Mouse (Mus musculus) liver, embryonic 14.5 days (tissue): Measurements from ENCODE around the gene Arrdc5.

ENCODE experiments used
- CTCF ChIP-seq: IDR thresholded peaks from 2 replicates; pipeline ENCODE4 v1.5.1; 2016; ENCODE audit warnings: antibody characterized with exemption, low read depth, control low read depth
- EP300 ChIP-seq: IDR thresholded peaks from 2 replicates; pipeline ENCODE4 v1.6.1; 2016; ENCODE audit warnings: antibody characterized with exemption, low read depth

DNA sequence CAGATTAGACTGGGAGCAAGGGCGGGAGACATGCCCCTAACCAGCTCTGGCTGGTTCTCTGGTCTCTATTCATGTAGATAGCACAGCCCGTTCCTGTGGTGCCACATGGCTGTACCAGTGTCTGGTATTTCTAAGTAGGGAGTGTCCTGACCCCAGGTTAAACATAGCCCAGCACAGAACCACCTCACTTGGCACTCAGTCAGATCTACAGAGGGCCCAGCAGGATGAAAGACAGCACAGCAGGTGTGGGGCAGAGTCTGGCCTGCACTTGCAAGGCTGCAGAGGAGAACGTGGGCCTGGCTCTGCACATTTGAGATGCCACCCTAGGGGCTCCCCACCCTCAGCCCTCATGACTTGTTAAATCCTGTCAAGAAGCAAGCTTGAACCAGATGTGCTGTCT lies 38.9 kb downstream of the Arrdc5 start:
- TF ChIP-seq CTCF (no peak), EP300 (no peak)
